Mouse (Mus musculus): ENCODE results near the gene Fgf15. TPM values are rescaled to one million over a fixed set of nuclear protein-coding genes. Genes with fewer than 3 reads are reported as not detected.
"Not testable (repeated sequence)": the region's sequence is repeated elsewhere in the genome, so short reads cannot be mapped to it uniquely, and the experiment has no call there.

The Fgf15 gene
- total RNA-seq, 2 experiments from 2014 or later, result not detected

- ATAC-seq (replicated peaks; ENCODE audit: poor library complexity, severe bottlenecking), result no peak
These were observed 7.6 kb upstream of the Fgf15 start for GRCm38 (mm10) chr7:144888564-144889299.

GRCm38 (mm10) chr7:144890661-144891060 lies 5.7 kb upstream of the Fgf15 start:
- ATAC-seq (replicated peaks; ENCODE audit: poor library complexity, severe bottlenecking), result not testable (repeated sequence)

GRCm38 (mm10) chr7:144891863-144892262 lies 4.5 kb upstream of the Fgf15 start:
- no peak for ATAC-seq (replicated peaks; ENCODE audit: poor library complexity, severe bottlenecking)

GRCm38 (mm10) chr7:144892322-144892721 lies 4.0 kb upstream of the Fgf15 start:
- ATAC-seq (replicated peaks; ENCODE audit: poor library complexity, severe bottlenecking), result no peak

GRCm38 (mm10) chr7:144894191-144894590 lies 2.1 kb upstream of the Fgf15 start:
- no peak for ATAC-seq (replicated peaks; ENCODE audit: poor library complexity, severe bottlenecking)

- no peak for ATAC-seq (replicated peaks; ENCODE audit: poor library complexity, severe bottlenecking)
These were observed 1.6 kb upstream of the Fgf15 start for GRCm38 (mm10) chr7:144894706-144895105.

GRCm38 (mm10) chr7:144895305-144896111 lies 823 bp upstream of the Fgf15 start:
- ATAC-seq (replicated peaks; ENCODE audit: poor library complexity, severe bottlenecking), result peak; percentile 73

- no peak for ATAC-seq (replicated peaks; ENCODE audit: poor library complexity, severe bottlenecking)
These were observed 2.2 kb downstream of the Fgf15 start for GRCm38 (mm10) chr7:144898506-144898905.

- ATAC-seq (replicated peaks; ENCODE audit: poor library complexity, severe bottlenecking), result not testable (repeated sequence)
These were observed 9.2 kb downstream of the Fgf15 start for GRCm38 (mm10) chr7:144905514-144905913.

- ATAC-seq (replicated peaks; ENCODE audit: poor library complexity, severe bottlenecking), result peak; percentile 78
These were observed 10.5 kb downstream of the Fgf15 start for GRCm38 (mm10) chr7:144906708-144907397.

- ATAC-seq (replicated peaks; ENCODE audit: poor library complexity, severe bottlenecking), result peak; percentile 56
These were observed 11.5 kb downstream of the Fgf15 start for GRCm38 (mm10) chr7:144907793-144908192.

GRCm38 (mm10) chr7:144908705-144909104 lies 12.4 kb downstream of the Fgf15 start:
- no peak for ATAC-seq (replicated peaks; ENCODE audit: poor library complexity, severe bottlenecking)

- no peak for ATAC-seq (replicated peaks; ENCODE audit: poor library complexity, severe bottlenecking)
These were observed 14.8 kb downstream of the Fgf15 start for GRCm38 (mm10) chr7:144911121-144911520.

- ATAC-seq (replicated peaks; ENCODE audit: poor library complexity, severe bottlenecking), result no peak
These were observed 16.6 kb downstream of the Fgf15 start for GRCm38 (mm10) chr7:144912897-144913296.

- peak; percentile 87 for ATAC-seq (replicated peaks; ENCODE audit: poor library complexity, severe bottlenecking)
These were observed 18.1 kb downstream of the Fgf15 start for GRCm38 (mm10) chr7:144914296-144914947.

GRCm38 (mm10) chr7:144914948-144915750 lies 18.8 kb downstream of the Fgf15 start, which contains the start of gene LTO1:
Gene LTO1, plus strand, starts transcription at chr7:144915100.
- ATAC-seq (replicated peaks; ENCODE audit: poor library complexity, severe bottlenecking), result peak; percentile 92

- no peak for ATAC-seq (replicated peaks; ENCODE audit: poor library complexity, severe bottlenecking)
These were observed 22.5 kb downstream of the Fgf15 start for GRCm38 (mm10) chr7:144918823-144919222.

GRCm38 (mm10) chr7:144927591-144927990 lies 31.3 kb downstream of the Fgf15 start:
- no peak for ATAC-seq (replicated peaks; ENCODE audit: poor library complexity, severe bottlenecking)

All from granulocyte monocyte progenitor cell, adult 5-6 weeks (primary cell).